Mouse (Mus musculus) ES-Bruce4 (cell line): ENCODE results near the gene Mex3d. TPM values are rescaled to one million over a fixed set of nuclear protein-coding genes. Genes with fewer than 3 reads are reported as not detected.

Experiments
- H3K27ac ChIP-seq: 2 replicates; pipeline ENCODE4 v1.5.1; 2012; ENCODE audit warnings: low read length, inconsistent platforms; ENCODE audit not compliant: insufficient read depth
- H3K27me3 ChIP-seq: 2 replicates; pipeline ENCODE4 v1.6.1; 2012; ENCODE audit warnings: mild to moderate bottlenecking, low read length, inconsistent platforms; ENCODE audit not compliant: control insufficient read depth, poor library complexity, insufficient read depth, severe bottlenecking
- H3K36me3 ChIP-seq: 2 replicates; pipeline ENCODE4 v1.6.1; 2012; ENCODE audit warnings: inconsistent platforms, mild to moderate bottlenecking, low read length, moderate library complexity; ENCODE audit not compliant: control insufficient read depth, poor library complexity, insufficient read depth, severe bottlenecking
- H3K4me1 ChIP-seq: one replicate; pipeline ENCODE4 v1.8.1; 2011; ENCODE audit warnings: low read length; ENCODE audit not compliant: control insufficient read depth, insufficient read depth
- H3K4me3 ChIP-seq: 2 replicates; pipeline ENCODE4 v1.5.1; 2011; ENCODE audit warnings: low read depth, mild to moderate bottlenecking, low read length
- H3K9ac ChIP-seq: 2 replicates; pipeline ENCODE4 v1.6.1; 2012; ENCODE audit warnings: low read depth, mild to moderate bottlenecking, inconsistent platforms; ENCODE audit not compliant: poor library complexity, severe bottlenecking
- H3K9me3 ChIP-seq: replicated peaks from 2 replicates; pipeline ENCODE4 v1.6.1; 2012; ENCODE audit warnings: mild to moderate bottlenecking, low read length, inconsistent platforms; ENCODE audit not compliant: control insufficient read depth, poor library complexity, insufficient read depth, severe bottlenecking
- CTCF ChIP-seq: IDR thresholded peaks from one replicate; pipeline ENCODE4 v1.8.1; 2011; ENCODE audit warnings: low read depth, low read length
- EP300 ChIP-seq: IDR thresholded peaks from 2 replicates; pipeline ENCODE4 v1.6.1; 2011; ENCODE audit warnings: low read depth, low read length; ENCODE audit not compliant: insufficient read depth
- POLR2A ChIP-seq: IDR thresholded peaks from one replicate; pipeline ENCODE4 v1.8.1; 2011; ENCODE audit warnings: low read length; ENCODE audit not compliant: insufficient read depth
- polyA plus RNA-seq: library from polyadenylated mRNA; stranded (reverse); fragments of >200 nt; gene quantifications from 2 replicates; pipeline ENCODE4 v1.2.4, GENCODE M21; 2011; ENCODE audit warnings: low read depth; ENCODE audit not compliant: missing spikeins, insufficient read depth, insufficient read length

Mex3d gene
- polyA plus RNA-seq: 25.0 and 28.0 TPM in 2 replicates

GRCm38 (mm10) chr10:80387522-80387959, at the start of gene Mex3d:
Gene Mex3d (minus strand): TSS chr10:80387659.
- Histone ChIP-seq H3K27me3 (no peaks in the 10 kb centered on the region), H3K4me3 (peak within 1 kb of the TSS; percentile 85), H3K27ac (peak within 1 kb of the TSS; percentile 17; the same call in 1 of the 2 replicates), H3K9ac (peak within 1 kb of the TSS; percentile 91), H3K9me3 (no peaks in the 10 kb centered on the region), H3K4me1 (peaks cover 8% of the 10 kb centered on the region), H3K36me3 (peaks cover 4% of the 10 kb centered on the region)
- TF ChIP-seq CTCF (no peak), EP300 (no peak), POLR2A (peak; percentile 86)

GRCm38 (mm10) chr10:80436276-80436675, 48.8 kb upstream of the Mex3d start:
- peak; percentile 3 for TF ChIP-seq POLR2A
- TF ChIP-seq CTCF: no peak
- TF ChIP-seq EP300: no peak
- no peak overlapping the region for H3K9ac ChIP-seq
- no peaks in the 10 kb centered on the region for H3K9me3 ChIP-seq
- peaks cover 3% of the 10 kb centered on the region for H3K4me1 ChIP-seq
- peak overlapping the region; percentile 26 for H3K4me3 ChIP-seq
- no peaks in the 10 kb centered on the region for H3K36me3 ChIP-seq
- H3K27ac ChIP-seq: 0 out of 2 replicates have a peak overlapping the region, but pooled peaks have one; percentile 2
- H3K27me3 ChIP-seq: no peaks in the 10 kb centered on the region

GRCm38 (mm10) chr10:80435764-80436163, 48.3 kb upstream of the Mex3d start:
- no peaks in the 10 kb centered on the region for H3K9me3 ChIP-seq
- TF ChIP-seq POLR2A: no peak
- TF ChIP-seq EP300: no peak
- TF ChIP-seq CTCF: no peak
- H3K27me3 ChIP-seq: no peaks in the 10 kb centered on the region
- no peaks in the 10 kb centered on the region for H3K36me3 ChIP-seq
- H3K4me1 ChIP-seq: peaks cover 3% of the 10 kb centered on the region
- H3K9ac ChIP-seq: no peak overlapping the region
- 0 out of 2 replicates have a peak overlapping the region, but pooled peaks have one; percentile 2 for H3K27ac ChIP-seq
- no peak overlapping the region for H3K4me3 ChIP-seq

- peaks cover 1% of the 10 kb centered on the region; the same call in 1 of the 2 replicates for H3K36me3 ChIP-seq
- TF ChIP-seq POLR2A: no peak
- H3K9ac ChIP-seq: peak overlapping the region; percentile 47; the same call in 1 of the 2 replicates
- H3K27me3 ChIP-seq: no peaks in the 10 kb centered on the region
- H3K4me3 ChIP-seq: peak overlapping the region; percentile 5; the same call in 1 of the 2 replicates
- no peaks in the 10 kb centered on the region for H3K9me3 ChIP-seq
- peaks cover 3% of the 10 kb centered on the region for H3K4me1 ChIP-seq
- H3K27ac ChIP-seq: no peak overlapping the region; the same call in 1 of the 2 replicates
These were observed 47.4 kb upstream of the Mex3d start for GRCm38 (mm10) chr10:80434823-80435222.

- H3K9me3 ChIP-seq: no peaks in the 10 kb centered on the region
- TF ChIP-seq CTCF: no peak
- no peak for TF ChIP-seq EP300
- no peak for TF ChIP-seq POLR2A
- H3K36me3 ChIP-seq: peaks cover 5% of the 10 kb centered on the region; the same call in 1 of the 2 replicates
- H3K27ac ChIP-seq: no peak overlapping the region
- H3K9ac ChIP-seq: peak overlapping the region; percentile 47; the same call in 1 of the 2 replicates
- H3K27me3 ChIP-seq: no peaks in the 10 kb centered on the region
- H3K4me3 ChIP-seq: peak overlapping the region; percentile 47
- peaks cover 3% of the 10 kb centered on the region for H3K4me1 ChIP-seq
These were observed 46.8 kb upstream of the Mex3d start for GRCm38 (mm10) chr10:80434233-80434592.

- Histone ChIP-seq H3K4me3 (peak within 1 kb of the TSS; percentile 94), H3K9me3 (no peaks in the 10 kb centered on the region), H3K27me3 (no peaks in the 10 kb centered on the region), H3K4me1 (peaks cover 3% of the 10 kb centered on the region), H3K36me3 (peaks cover 5% of the 10 kb centered on the region), H3K9ac (peak within 1 kb of the TSS; percentile 96), H3K27ac (peak within 1 kb of the TSS; percentile 81)
- TF ChIP-seq EP300 (no peak), CTCF (no peak), POLR2A (no peak)
These were observed 46.2 kb upstream of the Mex3d start, which contains the start of gene Tcf3 for GRCm38 (mm10) chr10:80433513-80434232. Gene Tcf3 (minus strand): TSS chr10:80433647.
